Comparison of ENCODE assay signal across 8 mouse cellular contexts in the genomic region with DNA sequence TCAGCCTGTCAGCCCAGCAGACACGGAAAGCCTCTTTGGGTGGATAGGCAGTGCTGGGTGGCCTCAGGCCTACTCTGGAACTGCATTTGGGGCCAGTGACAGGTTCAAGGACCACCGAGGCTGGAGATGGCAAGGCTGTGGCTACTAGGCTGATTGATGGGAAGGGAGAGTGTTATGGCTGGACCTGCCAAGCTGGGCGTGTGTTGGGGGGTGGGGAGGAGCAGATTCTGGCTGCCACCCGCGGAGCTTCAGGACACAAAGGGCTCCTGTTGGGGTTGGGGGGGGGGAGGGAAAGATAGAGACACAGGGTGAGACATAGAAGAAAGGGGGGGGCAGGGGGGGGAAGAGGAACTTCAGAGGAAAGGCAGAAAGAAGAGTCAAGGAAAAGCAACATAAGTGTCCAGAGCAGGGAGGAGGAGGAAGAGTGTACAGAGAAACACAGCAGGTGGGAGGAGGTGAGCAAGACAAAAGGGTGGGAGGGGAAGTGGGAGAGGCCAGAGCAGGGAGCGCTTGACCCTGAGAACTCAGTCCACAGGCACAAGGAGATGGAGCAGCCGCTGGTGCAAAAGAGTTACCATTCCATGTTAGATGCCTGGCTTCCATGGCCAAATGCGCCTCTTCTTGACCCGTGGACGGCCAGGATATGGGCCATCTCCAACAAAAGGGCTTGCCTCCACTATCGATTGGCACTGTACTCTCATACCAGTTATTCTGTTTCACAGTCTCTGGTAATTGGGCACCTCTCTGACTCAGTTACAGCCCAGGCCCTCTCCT. TPM values are rescaled to one million over a fixed set of nuclear protein-coding genes. Genes with fewer than 3 reads are reported as not detected.
DNase-seq lines count a peak whose midpoint lies in the region; ATAC-seq and TF ChIP-seq lines count a peak whose summit lies in the region.

No protein-coding gene starts in this region.

- no peak for TF ChIP-seq POLR2A in heart, adult 2 months (IDR thresholded peaks at IDR 0.05; ENCODE audit: insufficient read depth, low read depth, low read length)
- TF ChIP-seq POLR2A in lung, adult 2 months (IDR thresholded peaks at IDR 0.05; ENCODE audit: borderline replicate concordance, extremely low read depth, low read depth, low read length) = no peak

- H3K36me3 ChIP-seq in heart, embryonic 10.5 days = peaks cover 26% of the 10 kb centered on the region
- no peaks in the 10 kb centered on the region for H3K36me3 ChIP-seq in heart, adult 2 months (ENCODE audit: control insufficient read depth, insufficient read depth, low read length)
- peaks cover 42% of the 10 kb centered on the region for H3K36me3 ChIP-seq in hindbrain, embryonic 13.5 days
- peaks cover 37% of the 10 kb centered on the region for H3K36me3 ChIP-seq in midbrain, embryonic 14.5 days (ENCODE audit: control insufficient read depth, insufficient read depth, low read length)

- 42% methylated on average over 11 of the region's 11 CpGs for WGBS in heart, embryonic 10.5 days
- 72% methylated on average over 11 of the region's 11 CpGs for WGBS in heart, adult 2 months
- WGBS in hindbrain, embryonic 13.5 days = 25% methylated on average over 11 of the region's 11 CpGs
- 11% methylated on average over 11 of the region's 11 CpGs for WGBS in midbrain, embryonic 14.5 days
- WGBS in lung, adult 2 months = 67% methylated on average over 11 of the region's 11 CpGs

- intact Hi-C loops in heart, adult 2 months (cut with DNase I) = loop anchor here (5.0 kb wide), 2 partner anchors 167 to 217 kb away; partner anchors contain the start of genes Abcf3 and Eif2b5

- no peak overlapping the region for H3K9ac ChIP-seq in heart, adult 2 months (ENCODE audit: low read depth, low read length)
- H3K9ac ChIP-seq in hindbrain, embryonic 13.5 days = peak overlapping the region; percentile 86
- H3K9ac ChIP-seq in midbrain, embryonic 14.5 days (replicated peaks; ENCODE audit: low read length) = peak overlapping the region; percentile 78; the same call in 1 of the 2 replicates

- H3K9me3 ChIP-seq in heart, embryonic 10.5 days = no peaks in the 10 kb centered on the region
- H3K9me3 ChIP-seq in hindbrain, embryonic 13.5 days = no peaks in the 10 kb centered on the region
- H3K9me3 ChIP-seq in midbrain, embryonic 14.5 days (ENCODE audit: control insufficient read depth, low read length) = no peaks in the 10 kb centered on the region

- no peak for TF ChIP-seq EP300 in heart, adult 2 months (IDR thresholded peaks at IDR 0.05; ENCODE audit: insufficient read depth, low read depth, low read length)

- H3K4me1 ChIP-seq in heart, embryonic 10.5 days = peaks cover 49% of the 10 kb centered on the region
- H3K4me1 ChIP-seq in heart, adult 2 months (ENCODE audit: control insufficient read depth, insufficient read depth, low read length) = peaks cover 4% of the 10 kb centered on the region
- H3K4me1 ChIP-seq in hindbrain, embryonic 13.5 days (replicated peaks) = peaks cover 44% of the 10 kb centered on the region
- peaks cover 31% of the 10 kb centered on the region for H3K4me1 ChIP-seq in midbrain, embryonic 14.5 days (ENCODE audit: control insufficient read depth, insufficient read depth, low read length)
- no peaks in the 10 kb centered on the region for H3K4me1 ChIP-seq in lung, adult 2 months (ENCODE audit: control insufficient read depth, insufficient read depth, low read length)

- peaks cover 5% of the 10 kb centered on the region; the same call in 1 of the 2 replicates for H3K27me3 ChIP-seq in heart, embryonic 10.5 days (ENCODE audit: insufficient read depth, poor library complexity, severe bottlenecking)
- H3K27me3 ChIP-seq in heart, adult 2 months (ENCODE audit: control insufficient read depth, insufficient read depth, low read length) = no peaks in the 10 kb centered on the region
- H3K27me3 ChIP-seq in hindbrain, embryonic 13.5 days = no peaks in the 10 kb centered on the region
- no peaks in the 10 kb centered on the region for H3K27me3 ChIP-seq in midbrain, embryonic 14.5 days (ENCODE audit: control insufficient read depth, insufficient read depth, low read length)

- DNase-seq in heart, embryonic 10.5 days (ENCODE audit: low spot score) = no peak
- DNase-seq in heart, adult 2 months = no peak
- peak; percentile 68 for DNase-seq in R1 (ENCODE audit: low read depth, low spot score)
- no peak for DNase-seq in midbrain, embryonic 14.5 days
- no peak for DNase-seq in adrenal gland, adult 2 months
- DNase-seq in urinary bladder, adult 18-20 months (ENCODE audit: low spot score in 2 of 2) = no peak
- DNase-seq in lung, adult 2 months = no peak

- H3K79me2 ChIP-seq in heart, adult 2 months (replicated peaks; ENCODE audit: control insufficient read depth, insufficient read depth, low read length) = no peaks in the 10 kb centered on the region

- peak overlapping the region; percentile 7 for H3K27ac ChIP-seq in heart, embryonic 10.5 days
- no peak overlapping the region for H3K27ac ChIP-seq in heart, adult 2 months
- 0 out of 2 replicates have a peak overlapping the region, but pooled peaks have one; percentile 18 for H3K27ac ChIP-seq in hindbrain, embryonic 13.5 days
- no peak overlapping the region for H3K27ac ChIP-seq in midbrain, embryonic 14.5 days (replicated peaks; ENCODE audit: low read depth, low read length)

- H3K4me2 ChIP-seq in hindbrain, embryonic 13.5 days = peak overlapping the region; percentile 96
- peak overlapping the region; percentile 94 for H3K4me2 ChIP-seq in midbrain, embryonic 14.5 days (ENCODE audit: low read length)

- no peak for ATAC-seq in hindbrain, embryonic 13.5 days (ENCODE audit: low FRiP score)
- no peak for ATAC-seq in midbrain, embryonic 14.5 days (ENCODE audit: low FRiP score, low TSS enrichment)

- TF ChIP-seq CTCF in heart, adult 2 months (IDR thresholded peaks at IDR 0.05) = no peak
- no peak for TF ChIP-seq CTCF in lung, adult 2 months (IDR thresholded peaks at IDR 0.05; ENCODE audit: insufficient read depth, low read length)

- H3K4me3 ChIP-seq in heart, embryonic 10.5 days = peak overlapping the region; percentile 66
- no peak overlapping the region for H3K4me3 ChIP-seq in heart, adult 2 months
- peak overlapping the region; percentile 69 for H3K4me3 ChIP-seq in hindbrain, embryonic 13.5 days
- peak overlapping the region; percentile 66 for H3K4me3 ChIP-seq in midbrain, embryonic 14.5 days (replicated peaks; ENCODE audit: low read depth, low read length)
- no peak overlapping the region for H3K4me3 ChIP-seq in lung, adult 2 months (replicated peaks; ENCODE audit: extremely low read depth, low read depth, low read length)

RNA-seq across cellular contexts. Expression of gene Polr2h, which starts 3.0 kb away (rescaled TPM):
- polyA plus RNA-seq in heart, embryonic 10.5 days (2016; fragmentation: Nextera tagmentation; extraction: Ambion mirVana) = 68.8 and 103 TPM in 2 replicates
- total RNA-seq in heart, adult 2 months (2021) = 1 to 10 TPM; 9.0 TPM
- polyA plus RNA-seq in heart, adult 2 months (2012; rRNA removed) = 11.8 and 12.6 TPM in 2 replicates
- polyA plus RNA-seq in hindbrain, embryonic 13.5 days (2015; fragmentation: Nextera tagmentation; extraction: Ambion mirVana) = 83.5 and 93.7 TPM in 2 replicates
- polyA plus RNA-seq in midbrain, embryonic 14.5 days (2014; fragmentation: Nextera tagmentation; extraction: Ambion mirVana) = 89.6 and 95.7 TPM in 2 replicates
- 10 to 100 TPM; 31.2 to 45.2 TPM for total RNA-seq in adrenal gland, adult 2 months (2021)
- 9.3 and 9.5 TPM in 2 replicates for polyA plus RNA-seq in adrenal gland, adult 2 months (2012; rRNA removed)
- polyA plus RNA-seq in lung, adult 2 months (2012; rRNA removed) = 8.3 and 12.0 TPM in 2 replicates

RNA-seq across cellular contexts. Expression of gene Clcn2, which starts 3.1 kb away (rescaled TPM):
- polyA plus RNA-seq in heart, embryonic 10.5 days (2016; fragmentation: Nextera tagmentation; extraction: Ambion mirVana) = 4.7 and 10.3 TPM in 2 replicates
- 1 to 10 TPM; 1.3 to 1.8 TPM for total RNA-seq in heart, adult 2 months (2021)
- polyA plus RNA-seq in heart, adult 2 months (2012; rRNA removed) = 5.9 and 8.0 TPM in 2 replicates
- 30.2 and 31.1 TPM in 2 replicates for polyA plus RNA-seq in hindbrain, embryonic 13.5 days (2015; fragmentation: Nextera tagmentation; extraction: Ambion mirVana)
- polyA plus RNA-seq in midbrain, embryonic 14.5 days (2014; fragmentation: Nextera tagmentation; extraction: Ambion mirVana) = 27.2 and 30.9 TPM in 2 replicates
- total RNA-seq in adrenal gland, adult 2 months (2021) = 10 to 100 TPM; 24.5 to 60.5 TPM
- polyA plus RNA-seq in adrenal gland, adult 2 months (2012; rRNA removed) = 198 and 282 TPM in 2 replicates
- 8.1 and 9.5 TPM in 2 replicates for polyA plus RNA-seq in lung, adult 2 months (2012; rRNA removed)

RNA-seq across cellular contexts. Expression of gene Chrd, which starts 18.4 kb away (rescaled TPM):
- polyA plus RNA-seq in heart, embryonic 10.5 days (2016; fragmentation: Nextera tagmentation; extraction: Ambion mirVana) = 0.27 and 0.87 TPM in 2 replicates
- 1 to 10 TPM; 2.0 to 2.2 TPM for total RNA-seq in heart, adult 2 months (2021)
- polyA plus RNA-seq in heart, adult 2 months (2012; rRNA removed) = 3.6 and 4.8 TPM in 2 replicates
- polyA plus RNA-seq in hindbrain, embryonic 13.5 days (2015; fragmentation: Nextera tagmentation; extraction: Ambion mirVana) = 5.7 and 6.4 TPM in 2 replicates
- 6.3 and 8.2 TPM in 2 replicates for polyA plus RNA-seq in midbrain, embryonic 14.5 days (2014; fragmentation: Nextera tagmentation; extraction: Ambion mirVana)
- total RNA-seq in adrenal gland, adult 2 months (2021) = 10 to 100 TPM in 1 of 2 experiments, 1 to 10 TPM in 1; 9.1 to 19.3 TPM
- 41.4 and 43.5 TPM in 2 replicates for polyA plus RNA-seq in adrenal gland, adult 2 months (2012; rRNA removed)
- polyA plus RNA-seq in lung, adult 2 months (2012; rRNA removed) = 4.4 and 5.8 TPM in 2 replicates

RNA-seq across cellular contexts. Expression of gene Thpo, which starts 19.8 kb away (rescaled TPM):
- 0.49 and 1.1 TPM in 2 replicates for polyA plus RNA-seq in heart, embryonic 10.5 days (2016; fragmentation: Nextera tagmentation; extraction: Ambion mirVana)
- total RNA-seq in heart, adult 2 months (2021) = under 1 TPM in 1 of 2 experiments, not detected in 1; 0.18 TPM
- polyA plus RNA-seq in heart, adult 2 months (2012; rRNA removed) = 0.41 and 0.84 TPM in 2 replicates
- polyA plus RNA-seq in hindbrain, embryonic 13.5 days (2015; fragmentation: Nextera tagmentation; extraction: Ambion mirVana) = 0.88 and 1.1 TPM in 2 replicates
- polyA plus RNA-seq in midbrain, embryonic 14.5 days (2014; fragmentation: Nextera tagmentation; extraction: Ambion mirVana) = 0.99 and 1.4 TPM in 2 replicates
- total RNA-seq in adrenal gland, adult 2 months (2021) = 1 to 10 TPM; 1.2 to 6.4 TPM
- polyA plus RNA-seq in adrenal gland, adult 2 months (2012; rRNA removed) = 9.7 and 15.3 TPM in 2 replicates
- polyA plus RNA-seq in lung, adult 2 months (2012; rRNA removed) = 1.1 and 1.6 TPM in 2 replicates

RNA-seq across cellular contexts. Expression of gene Fam131a, which starts 21.5 kb away (rescaled TPM):
- 2.5 TPM in 2 replicates for polyA plus RNA-seq in heart, embryonic 10.5 days (2016; fragmentation: Nextera tagmentation; extraction: Ambion mirVana)
- 10 to 100 TPM; 22.2 to 24.6 TPM for total RNA-seq in heart, adult 2 months (2021)
- polyA plus RNA-seq in heart, adult 2 months (2012; rRNA removed) = 31.3 and 40.5 TPM in 2 replicates
- 32.7 and 35.1 TPM in 2 replicates for polyA plus RNA-seq in hindbrain, embryonic 13.5 days (2015; fragmentation: Nextera tagmentation; extraction: Ambion mirVana)
- polyA plus RNA-seq in midbrain, embryonic 14.5 days (2014; fragmentation: Nextera tagmentation; extraction: Ambion mirVana) = 45.3 and 50.1 TPM in 2 replicates
- 10 to 100 TPM; 10.3 to 13.3 TPM for total RNA-seq in adrenal gland, adult 2 months (2021)
- 24.9 and 29.4 TPM in 2 replicates for polyA plus RNA-seq in adrenal gland, adult 2 months (2012; rRNA removed)
- 17.3 and 19.2 TPM in 2 replicates for polyA plus RNA-seq in lung, adult 2 months (2012; rRNA removed)

Comparison
In these comparisons a context has a peak if more than half of its experiments do, and no peak if none do; other contexts are left out.
1. H3K27ac ChIP-seq: peak in heart, embryonic 10.5 days (single experiment) and hindbrain, embryonic 13.5 days (single experiment); none in heart, adult 2 months (single experiment) and midbrain, embryonic 14.5 days (single experiment).
2. H3K4me3 ChIP-seq: peak in heart, embryonic 10.5 days (single experiment), hindbrain, embryonic 13.5 days (single experiment) and midbrain, embryonic 14.5 days (single experiment); none in heart, adult 2 months (single experiment) and lung, adult 2 months (single experiment).